Mouse (Mus musculus): ENCODE results near the gene Cnot10.

Cnot10 gene

GRCm38 (mm10) chr9:114576001-114576400, 64.0 kb downstream of the Cnot10 start:
- no peak for DNase-seq (ENCODE audit: low spot score)

DNA sequence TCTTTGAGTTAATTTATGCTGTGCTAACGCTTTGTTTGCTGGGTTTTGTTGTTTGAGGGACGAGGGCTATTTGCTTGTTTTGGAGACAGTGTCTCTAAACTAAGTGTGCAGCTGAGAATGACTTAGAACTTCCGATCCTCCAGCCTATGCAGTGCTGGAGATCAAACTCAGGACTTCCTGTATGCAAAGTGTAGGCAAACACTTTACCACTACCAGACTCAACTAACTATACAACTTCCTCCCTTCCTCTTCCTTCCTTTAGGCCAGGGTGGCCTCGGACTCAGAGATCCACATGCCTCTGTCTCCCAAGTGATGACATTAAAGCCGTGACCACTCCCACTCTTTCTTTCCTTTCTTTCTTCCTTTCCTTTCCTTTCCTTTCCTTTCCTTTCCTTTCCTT, 66.5 kb downstream of the Cnot10 start:
- DNase-seq (ENCODE audit: low spot score) = no peak

- DNase-seq (ENCODE audit: low spot score) = no peak
Measured at GRCm38 (mm10) chr9:114568682-114569474, 71.1 kb downstream of the Cnot10 start.

- DNase-seq (ENCODE audit: low spot score) = no peak
Measured at GRCm38 (mm10) chr9:114564667-114565066, 75.3 kb downstream of the Cnot10 start.

- DNase-seq (ENCODE audit: low spot score) = no peak
Measured at GRCm38 (mm10) chr9:114563761-114564606, 76.0 kb downstream of the Cnot10 start, which contains the start of gene Trim71. TSS of gene Trim71 (minus strand) at chr9:114564369.

DNA sequence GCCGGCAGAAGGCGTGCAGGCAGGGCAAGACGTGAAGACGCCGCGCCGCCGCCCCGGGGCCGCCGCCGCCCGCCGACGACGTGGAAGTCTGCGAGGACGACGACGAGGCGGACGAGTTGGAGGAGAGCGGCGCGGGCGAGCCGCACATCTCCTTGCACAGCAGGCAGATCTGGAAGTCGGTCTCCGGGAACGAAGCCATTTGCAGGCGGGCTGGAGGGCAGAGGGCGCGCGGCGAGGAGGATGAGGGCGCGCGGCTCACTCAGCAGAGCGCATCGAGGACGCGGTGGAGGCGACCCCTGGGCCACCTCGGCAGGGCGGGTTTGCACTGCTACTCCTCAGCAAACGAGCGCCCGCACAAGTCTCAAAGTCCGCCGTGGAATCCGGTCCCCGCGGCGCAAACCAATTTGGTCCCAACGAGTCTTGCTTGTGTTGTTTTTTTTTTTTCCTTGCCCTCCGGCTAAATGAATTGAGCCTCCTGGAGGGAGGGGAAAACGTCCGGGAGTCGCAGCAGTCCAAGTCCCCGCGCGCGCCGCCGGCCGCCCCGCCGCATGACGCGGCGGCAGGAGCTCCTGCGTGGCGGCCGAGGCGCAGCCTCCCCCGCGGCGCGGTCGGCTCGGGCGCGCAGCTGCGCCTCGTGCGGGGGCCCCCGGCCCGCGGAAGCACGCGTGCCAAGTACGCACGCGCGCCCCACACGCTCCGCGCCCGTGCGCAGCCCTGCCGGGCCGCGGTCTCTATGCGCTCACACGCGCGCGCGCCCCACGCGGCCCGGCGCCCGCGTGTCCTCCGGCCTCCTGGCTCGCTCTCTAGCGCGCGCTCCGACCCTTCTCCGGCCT, 76.8 kb downstream of the Cnot10 start:
- no peak for DNase-seq (ENCODE audit: low spot score)

DNA sequence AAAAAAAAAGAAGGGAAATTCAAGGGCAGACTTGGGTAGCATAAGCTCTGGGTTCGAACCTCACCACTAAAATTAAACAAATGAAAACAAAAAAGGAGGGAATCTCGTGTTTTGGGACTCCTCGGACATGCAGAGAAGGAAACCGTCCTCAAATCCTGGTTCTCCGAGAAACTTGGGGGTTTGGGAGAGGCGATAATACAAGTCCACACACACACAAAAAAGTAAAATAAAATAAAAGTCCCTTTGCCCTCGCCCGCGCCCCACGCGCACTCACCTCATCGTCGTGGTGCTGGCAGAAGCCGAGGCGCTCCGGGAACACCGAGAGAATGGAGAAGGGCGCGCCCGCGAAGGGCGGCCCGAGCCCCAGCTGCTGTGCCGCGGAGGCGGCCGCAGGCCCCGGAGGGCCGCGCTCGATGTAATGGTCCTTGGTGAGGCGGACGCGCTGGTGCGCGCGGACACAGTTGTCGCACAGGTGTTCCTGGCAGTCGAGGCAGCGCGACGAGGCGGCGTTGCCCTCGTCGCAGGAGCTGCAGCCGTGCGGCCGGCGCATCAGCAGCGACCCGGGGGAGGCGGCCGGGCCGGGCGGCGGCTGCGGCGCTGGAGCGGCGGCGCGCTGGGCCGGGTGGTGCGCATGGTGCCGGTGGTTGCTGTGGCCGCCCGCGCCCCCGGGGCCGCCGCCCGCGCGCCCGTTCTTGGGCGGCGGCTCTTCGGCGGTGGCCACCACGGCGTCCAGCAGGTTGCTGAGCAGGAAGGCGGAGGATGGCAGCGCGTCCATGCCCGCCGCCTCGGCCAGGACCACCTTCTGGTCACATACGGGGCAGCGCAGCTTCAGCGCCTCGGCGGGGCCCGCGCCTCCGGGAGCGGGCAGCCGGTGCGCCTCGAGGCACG, 77.7 kb downstream of the Cnot10 start:
- DNase-seq (ENCODE audit: low spot score) = no peak

GRCm38 (mm10) chr9:114561671-114561971, 78.4 kb downstream of the Cnot10 start:
- no peak for DNase-seq (ENCODE audit: low spot score)

GRCm38 (mm10) chr9:114560771-114561670, 79.0 kb downstream of the Cnot10 start:
- no peak for DNase-seq (ENCODE audit: low spot score)

DNA sequence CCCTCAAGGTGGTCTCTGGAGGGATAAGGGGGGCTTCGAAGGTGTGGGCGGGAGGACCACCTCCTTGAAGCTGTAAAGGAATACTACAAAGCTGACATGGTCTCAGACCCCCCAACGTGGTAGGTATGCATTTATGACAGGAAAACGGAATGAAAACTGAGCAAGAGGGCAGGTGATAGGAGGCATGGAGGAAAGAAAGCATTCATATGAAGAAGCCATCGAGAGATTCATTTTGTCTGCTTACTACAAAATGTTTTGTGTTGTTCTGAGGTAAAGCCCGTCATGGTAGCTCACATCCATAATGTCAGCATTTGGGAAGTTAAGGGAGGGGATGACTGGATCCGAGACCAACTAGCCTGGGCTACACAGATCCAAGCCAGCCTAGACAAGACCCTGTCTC, 79.8 kb downstream of the Cnot10 start:
- DNase-seq (ENCODE audit: low spot score) = no peak

GRCm38 (mm10) chr9:114557086-114557485, 82.9 kb downstream of the Cnot10 start:
- DNase-seq (ENCODE audit: low spot score) = no peak

GRCm38 (mm10) chr9:114556276-114556855, 83.6 kb downstream of the Cnot10 start:
- no peak for DNase-seq (ENCODE audit: low spot score)

DNA sequence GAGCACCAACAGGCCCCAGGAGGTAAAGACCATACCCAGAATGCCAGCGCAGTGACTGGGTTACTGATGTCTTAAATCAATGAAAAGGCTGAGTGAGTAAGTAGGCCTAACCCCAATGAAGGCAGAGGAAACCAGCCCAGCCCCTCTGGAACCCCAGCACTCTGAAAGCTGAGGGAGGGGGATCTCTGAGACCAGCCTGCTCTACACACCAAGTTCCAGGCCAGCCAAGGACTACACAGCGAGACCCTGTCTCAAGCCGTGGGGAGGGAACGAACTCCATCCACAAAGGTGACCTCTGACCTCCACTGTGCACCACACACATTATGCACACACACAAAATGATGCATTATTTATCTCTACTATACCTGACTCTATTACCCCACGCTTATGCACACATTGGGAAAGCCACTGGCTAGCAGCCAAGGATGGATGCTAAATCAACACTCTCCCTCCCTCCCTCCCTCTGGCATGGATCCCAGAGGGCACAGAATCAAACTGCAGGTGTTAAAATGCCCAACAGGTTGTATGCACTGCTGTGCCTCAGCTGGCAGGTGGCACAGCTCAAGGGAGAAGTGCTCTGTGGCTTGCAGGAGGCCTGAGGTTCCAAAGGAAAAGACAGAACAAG, 85.5 kb downstream of the Cnot10 start:
- no peak for DNase-seq (ENCODE audit: low spot score)

DNA sequence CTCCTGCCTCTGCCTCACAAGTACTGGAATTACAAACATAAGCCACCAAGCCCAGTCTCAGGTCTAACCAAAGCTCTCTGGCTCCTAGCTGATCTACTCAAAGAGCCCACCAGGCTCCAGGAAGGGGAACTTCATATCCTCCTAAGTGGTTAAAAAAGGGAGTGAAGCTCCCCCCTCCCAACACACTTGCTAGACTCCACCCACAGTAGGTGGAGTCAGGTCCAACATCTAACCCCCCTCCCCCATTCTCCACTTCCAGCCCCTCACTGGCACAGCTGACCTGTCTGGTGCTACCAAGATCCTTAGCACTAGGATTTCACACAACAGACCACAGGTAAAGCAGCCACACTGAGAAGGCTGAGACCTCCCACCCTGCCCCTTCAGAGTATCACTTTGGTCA, 86.2 kb downstream of the Cnot10 start:
- no peak for DNase-seq (ENCODE audit: low spot score)

- DNase-seq (ENCODE audit: low spot score) = no peak
Measured at GRCm38 (mm10) chr9:114550033-114550432, 90.0 kb downstream of the Cnot10 start.

GRCm38 (mm10) chr9:114549117-114549516, 90.9 kb downstream of the Cnot10 start:
- no peak for DNase-seq (ENCODE audit: low spot score)

DNA sequence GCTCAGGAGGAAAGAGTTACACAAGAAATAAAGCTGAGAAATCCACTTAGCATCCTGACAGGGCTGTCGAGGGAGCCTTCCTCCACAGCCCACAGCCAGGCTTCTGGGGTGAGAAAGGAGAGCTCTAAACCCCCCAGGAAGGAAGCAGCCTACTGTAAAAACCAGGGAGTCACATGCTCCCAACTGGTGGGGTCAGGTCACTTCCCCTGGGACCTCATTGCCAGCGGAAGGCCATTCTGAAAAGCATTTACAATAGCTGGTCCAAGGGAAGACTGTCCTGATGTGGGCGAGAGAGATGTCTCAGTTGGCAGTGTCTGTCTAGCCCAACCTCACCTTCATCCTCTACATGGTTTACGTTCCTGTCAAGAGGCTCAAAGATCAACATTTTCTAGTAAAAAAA, 91.5 kb downstream of the Cnot10 start:
- no peak for DNase-seq (ENCODE audit: low spot score)

DNA sequence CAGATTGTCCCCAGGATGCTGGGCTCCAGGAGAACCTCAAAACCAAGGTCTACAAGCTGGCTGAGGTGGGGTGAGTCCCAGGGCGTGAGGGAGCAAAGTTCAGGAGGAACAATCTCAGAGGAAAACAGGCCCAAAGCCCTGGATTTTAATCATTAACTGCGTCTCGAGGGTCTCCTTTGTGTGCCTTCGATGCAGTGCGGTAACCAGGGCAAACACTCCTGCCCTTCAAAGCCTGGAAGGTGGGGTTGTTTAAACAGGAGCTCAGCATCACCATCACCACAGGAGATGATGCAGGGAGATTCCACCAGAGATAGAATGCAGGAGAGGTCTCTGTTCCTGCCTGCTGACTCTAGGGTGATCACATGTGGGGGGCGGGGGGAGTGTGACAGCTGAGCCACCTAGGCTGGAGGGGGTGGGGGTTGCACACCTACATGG, 92.3 kb downstream of the Cnot10 start:
- no peak for DNase-seq (ENCODE audit: low spot score)

GRCm38 (mm10) chr9:114546765-114547164, 93.2 kb downstream of the Cnot10 start:
- no peak for DNase-seq (ENCODE audit: low spot score)
